Mouse (Mus musculus) embryonic stem cell, embryonic (primary cell): ENCODE measurements around the gene Olfr1419.

Experiments used
- CTCF ChIA-PET, 4 experiments: fragments of 300-600 bp in 2 of 4; fragments of 350-600 bp in 2 of 4; sonication (Branson Sonifier 250); formaldehyde crosslinking; loops; one replicate each; lab custom pipeline; 2022; ENCODE audit warnings: inconsistent platforms in 2 of 4; lab: Charles Lee
- POLR2A ChIA-PET, 4 experiments: fragments of 300-600 bp in 2 of 4; fragments of 350-600 bp in 2 of 4; sonication (Branson Sonifier 250); formaldehyde crosslinking; loops; one replicate each; lab custom pipeline; 2022; ENCODE audit warnings: antibody characterized with exemption in 4 of 4, inconsistent platforms in 1 of 4; lab: Charles Lee

Olfr1419 gene

DNA sequence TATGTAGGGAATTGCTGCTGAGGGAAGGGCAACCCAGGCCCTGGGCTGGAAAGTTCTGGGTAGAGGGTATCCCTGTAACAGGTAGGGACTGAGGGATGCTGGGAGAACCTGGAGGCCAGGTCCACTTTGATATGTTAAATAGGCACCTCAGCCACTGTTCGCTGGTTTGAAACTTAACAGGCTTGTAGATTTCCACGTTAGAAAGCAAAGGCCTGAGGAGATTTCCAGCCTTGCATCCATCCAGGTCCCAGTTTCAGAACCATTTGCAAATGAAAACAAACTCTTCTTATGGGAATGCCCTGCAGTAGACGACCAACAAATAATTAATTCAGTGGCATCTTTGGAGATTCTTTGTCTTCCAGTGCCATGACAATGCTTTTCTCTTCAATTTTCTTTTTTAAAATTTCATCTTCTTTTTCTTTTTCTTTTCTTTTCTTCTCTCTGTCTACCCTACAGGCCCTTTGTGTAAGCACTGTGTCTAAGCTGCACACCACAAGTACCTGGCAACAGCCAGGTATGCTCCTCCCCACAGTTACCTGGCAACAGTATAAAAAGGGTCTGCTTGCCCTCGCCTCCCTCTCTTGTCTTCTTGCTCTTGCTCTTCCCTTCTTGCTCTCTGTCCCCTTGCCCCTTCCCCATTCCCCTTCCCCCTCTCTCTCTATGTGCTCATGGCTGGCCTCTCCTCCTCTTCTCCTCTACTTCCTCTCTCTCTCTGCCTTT lies 51.4 kb downstream of the Olfr1419 start:
- POLR2A ChIA-PET = interaction anchor here in 2 of 4 experiments (1.1 to 11.6 kb wide), 8 partner anchors 11 to 142 kb away, joined by 3 to 377 read pairs (median 15); partner anchors contain the start of genes Patl1 (in 2 of the 2) and Osbp (in 1 of the 2)
- CTCF ChIA-PET = no interaction called here

DNA sequence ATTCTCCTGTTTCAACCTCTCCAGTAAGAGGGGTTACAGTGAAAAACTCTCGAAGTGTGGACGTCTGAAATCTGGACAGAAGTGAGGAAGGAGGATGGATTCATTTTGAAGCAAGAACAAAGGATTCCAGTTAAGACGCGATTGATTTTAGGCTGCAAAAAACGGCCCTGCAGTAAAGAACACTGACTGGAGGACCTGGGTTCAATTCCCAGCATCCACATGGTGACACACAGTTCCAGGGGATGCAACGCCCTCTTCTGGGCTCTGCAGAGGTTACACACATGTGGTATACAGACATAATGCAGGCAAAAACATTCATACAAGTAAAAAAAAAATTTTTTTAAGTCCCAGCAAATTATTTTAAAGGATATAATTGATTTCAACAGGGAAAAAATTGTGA lies 54.7 kb downstream of the Olfr1419 start:
- ChIA-PET CTCF (interaction anchor here (0.6 to 5.1 kb wide), 39 partner anchors 10 to 1720 kb away, joined by 3 to 72 read pairs (median 5); partner anchors contain the start of genes Mrpl16 (in 1 of the 4) and Ms4a6b (in 1 of the 4)), POLR2A (interaction anchor here in 3 of 4 experiments (0.6 to 11.6 kb wide), 32 partner anchors 8 to 191 kb away, joined by 3 to 377 read pairs (median 6); partner anchors contain the start of genes Osbp (in 3 of the 3), Mrpl16 (in 2 of the 3) and Patl1 (in 2 of the 3))

DNA sequence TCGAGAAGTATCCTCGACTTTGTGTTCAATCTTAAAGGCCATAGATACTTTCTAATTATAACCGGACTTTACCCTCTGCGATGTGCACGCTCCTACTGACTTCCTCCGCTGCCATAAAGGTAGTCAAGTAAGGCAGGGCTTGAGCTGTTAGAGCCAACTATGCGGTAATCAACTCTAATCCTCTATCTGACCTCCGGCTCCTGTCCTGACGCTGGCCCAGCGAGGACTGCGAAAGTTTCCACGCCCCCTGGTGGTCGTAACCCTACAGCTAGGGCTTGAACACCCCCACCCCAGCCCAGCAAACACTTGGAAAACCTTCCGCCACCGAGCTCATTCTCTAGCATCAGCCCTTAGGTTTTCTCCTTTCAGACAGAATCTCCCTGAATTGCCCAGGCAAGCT lies 55.1 kb downstream of the Olfr1419 start:
- POLR2A ChIA-PET = interaction anchor here in 3 of 4 experiments (0.6 to 11.6 kb wide), 33 partner anchors 8 to 192 kb away, joined by 3 to 377 read pairs (median 5); partner anchors contain the start of genes Osbp (in 3 of the 3), Mrpl16 (in 2 of the 3) and Patl1 (in 2 of the 3)
- CTCF ChIA-PET = interaction anchor here (0.5 to 5.1 kb wide), 39 partner anchors 9 to 697 kb away, joined by 3 to 72 read pairs (median 4); partner anchors contain the start of gene Mrpl16 (in 1 of the 4)

DNA sequence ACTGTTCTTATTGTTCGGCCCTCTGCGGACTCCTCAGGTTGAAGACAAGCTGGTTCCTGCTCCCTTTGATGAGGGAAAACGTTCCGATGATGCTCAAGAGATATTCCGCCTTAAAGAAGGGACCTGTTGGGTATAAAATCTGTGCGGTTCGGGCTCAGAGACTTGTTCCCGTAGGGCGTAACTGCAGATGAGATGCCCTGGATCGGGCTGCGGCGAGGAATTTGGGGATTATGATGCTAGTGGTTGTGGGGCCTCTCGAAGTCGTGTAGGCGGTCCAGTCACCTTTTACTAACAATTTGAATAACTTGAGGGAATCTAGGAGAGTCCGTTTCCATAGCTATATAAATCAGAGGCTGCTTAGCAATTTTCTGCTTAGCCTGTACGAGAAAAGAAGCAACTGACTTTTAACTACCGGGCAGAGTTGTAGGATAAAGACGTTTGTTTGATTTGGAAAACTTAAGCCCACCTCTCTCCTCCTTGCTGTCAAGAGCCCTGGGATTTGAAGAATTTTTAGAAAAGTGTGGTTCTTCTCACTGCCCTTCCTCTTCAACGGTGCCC lies 55.7 kb downstream of the Olfr1419 start, which contains the start of gene Stx3:
Stx3 (minus strand) TSS at position 261 of the 558 bp plus-strand sequence.
- CTCF ChIA-PET = interaction anchor here (0.5 to 5.1 kb wide), 42 partner anchors 9 to 1048 kb away, joined by 3 to 72 read pairs (median 4); partner anchors contain the start of genes Mrpl16 (in 1 of the 4) and Osbp (in 1 of the 4)
- POLR2A ChIA-PET = interaction anchor here (0.6 to 11.6 kb wide), 55 partner anchors 9 to 823 kb away, joined by 3 to 377 read pairs (median 5); partner anchors contain the start of genes Osbp (in 3 of the 4), Mrpl16 (in 2 of the 4) and Patl1 (in 2 of the 4)
